Mouse (Mus musculus): ENCODE results near the gene Clba1. TPM values are rescaled to one million over a fixed set of nuclear protein-coding genes. Genes with fewer than 3 reads are reported as not detected.

The Clba1 gene
- polyA plus RNA-seq, 1 experiment = 2.2 TPM

DNA sequence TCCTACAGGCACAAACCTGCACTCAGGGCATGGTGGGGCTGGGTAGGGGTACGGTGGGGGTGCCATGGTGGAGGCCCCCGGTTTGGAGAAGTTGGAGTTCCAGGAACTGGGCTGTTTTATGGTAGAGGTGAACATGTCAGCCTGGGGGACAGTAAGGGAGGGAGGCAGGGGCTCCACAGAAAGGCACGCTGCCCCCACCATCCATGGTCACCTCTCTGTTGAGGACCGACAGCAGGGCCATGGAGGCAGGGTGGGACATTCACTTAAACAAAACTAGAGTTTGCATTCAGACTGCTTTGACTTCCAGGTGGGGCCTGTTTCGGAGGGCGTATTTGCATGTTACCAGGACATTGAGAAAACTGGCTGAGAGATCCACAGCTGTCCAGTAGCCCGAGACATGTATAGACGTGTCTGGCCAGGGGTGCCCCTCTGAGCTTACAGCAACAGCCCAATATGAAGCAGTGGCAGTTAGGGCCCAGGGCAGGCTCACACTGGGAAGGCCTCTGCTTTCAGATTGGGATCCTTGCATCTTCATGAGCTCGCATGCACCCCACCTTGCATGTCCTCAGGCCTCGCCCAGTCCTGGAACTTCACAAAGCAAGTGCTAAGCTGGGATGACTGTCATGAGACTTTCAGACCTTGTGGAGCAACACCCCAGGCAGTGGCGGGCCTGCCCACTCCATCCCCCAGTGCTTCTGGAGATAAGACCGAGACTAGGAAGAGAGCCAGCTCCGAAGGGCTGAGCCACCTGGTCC, 15.0 kb upstream of the Clba1 start:
- WGBS = 54% methylated on average over 13 of the region's 13 CpGs
- no peak for DNase-seq (ENCODE audit: low read depth, low spot score)

DNA sequence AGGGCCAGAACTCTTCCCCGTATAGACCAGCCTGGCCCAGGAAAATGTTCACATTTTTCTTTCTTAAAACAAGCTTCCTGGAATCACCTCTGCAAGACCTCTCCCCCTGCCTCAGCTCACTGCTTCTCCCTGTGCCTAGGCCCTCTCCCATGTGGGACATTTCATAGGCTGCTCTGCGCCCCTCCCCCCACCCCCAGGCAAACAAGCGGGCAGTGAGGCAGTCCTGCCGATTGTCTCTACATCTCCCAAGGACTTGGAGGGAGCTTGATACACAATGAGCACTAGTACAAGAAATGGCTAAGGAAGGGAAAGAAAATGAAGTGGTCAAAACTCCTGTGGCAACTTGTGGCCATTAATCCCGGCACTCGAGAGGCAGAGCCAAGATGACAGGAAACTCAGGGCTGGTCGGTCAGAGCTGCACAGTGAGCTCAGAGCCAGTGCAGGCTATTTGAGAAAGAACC, 14.4 kb upstream of the Clba1 start:
- 43% methylated on average over 7 of the region's 7 CpGs for WGBS
- DNase-seq (ENCODE audit: low read depth, low spot score) = no peak

DNA sequence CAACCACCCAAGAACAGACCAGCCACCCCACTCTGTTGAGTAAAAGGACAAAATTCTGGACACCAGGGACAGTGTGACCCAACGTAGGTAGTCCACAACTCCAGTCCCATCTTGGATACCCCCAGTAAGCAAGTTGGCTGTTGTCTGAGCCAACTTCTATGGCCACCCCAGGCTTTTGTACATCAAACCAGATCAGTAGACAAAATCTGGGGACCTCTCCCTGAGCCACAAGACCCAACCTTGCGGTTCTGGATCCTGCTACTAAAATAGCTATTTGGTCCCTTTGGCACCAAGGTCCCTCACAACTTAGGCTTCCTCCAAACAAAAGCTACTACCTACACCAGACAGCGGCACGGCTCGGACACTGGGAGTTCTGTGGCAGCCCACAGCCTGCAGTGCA, 13.7 kb upstream of the Clba1 start:
- no peak for DNase-seq (ENCODE audit: low read depth, low spot score)
- 77% methylated on average over 5 of the region's 5 CpGs for WGBS

DNA sequence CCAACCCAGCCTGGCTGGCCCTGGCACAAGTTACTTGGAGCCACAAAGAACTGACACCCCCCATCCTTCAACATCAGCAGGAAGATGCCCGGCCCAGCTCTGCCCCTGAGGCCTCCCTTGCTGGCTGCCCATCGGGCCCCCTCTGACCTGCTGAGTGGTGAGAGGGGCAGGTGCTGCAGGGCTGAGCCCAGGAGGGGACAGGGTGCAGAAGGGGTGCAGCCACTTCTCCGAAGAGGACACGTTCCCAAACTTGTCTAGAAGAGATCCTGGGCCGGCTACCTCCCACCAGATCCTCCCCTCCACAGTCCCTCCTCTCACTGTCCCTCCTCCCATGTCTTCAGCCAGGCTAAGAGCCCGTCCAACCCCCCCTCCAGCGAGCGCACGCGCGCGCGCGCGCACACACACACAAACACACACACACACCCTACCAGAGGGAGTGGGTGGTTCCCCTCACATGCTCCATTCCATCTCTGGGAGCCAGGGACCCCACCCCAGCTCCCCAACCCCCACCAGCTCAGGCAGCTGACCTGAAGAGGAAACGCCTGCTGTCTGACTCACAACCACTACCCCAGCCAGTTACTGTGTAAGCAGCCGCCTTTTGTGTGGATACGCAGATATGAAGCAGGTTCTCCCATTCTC, 13.2 kb upstream of the Clba1 start:
- WGBS = 12% methylated on average over 18 of the region's 18 CpGs
- DNase-seq (ENCODE audit: low read depth, low spot score) = no peak

DNA sequence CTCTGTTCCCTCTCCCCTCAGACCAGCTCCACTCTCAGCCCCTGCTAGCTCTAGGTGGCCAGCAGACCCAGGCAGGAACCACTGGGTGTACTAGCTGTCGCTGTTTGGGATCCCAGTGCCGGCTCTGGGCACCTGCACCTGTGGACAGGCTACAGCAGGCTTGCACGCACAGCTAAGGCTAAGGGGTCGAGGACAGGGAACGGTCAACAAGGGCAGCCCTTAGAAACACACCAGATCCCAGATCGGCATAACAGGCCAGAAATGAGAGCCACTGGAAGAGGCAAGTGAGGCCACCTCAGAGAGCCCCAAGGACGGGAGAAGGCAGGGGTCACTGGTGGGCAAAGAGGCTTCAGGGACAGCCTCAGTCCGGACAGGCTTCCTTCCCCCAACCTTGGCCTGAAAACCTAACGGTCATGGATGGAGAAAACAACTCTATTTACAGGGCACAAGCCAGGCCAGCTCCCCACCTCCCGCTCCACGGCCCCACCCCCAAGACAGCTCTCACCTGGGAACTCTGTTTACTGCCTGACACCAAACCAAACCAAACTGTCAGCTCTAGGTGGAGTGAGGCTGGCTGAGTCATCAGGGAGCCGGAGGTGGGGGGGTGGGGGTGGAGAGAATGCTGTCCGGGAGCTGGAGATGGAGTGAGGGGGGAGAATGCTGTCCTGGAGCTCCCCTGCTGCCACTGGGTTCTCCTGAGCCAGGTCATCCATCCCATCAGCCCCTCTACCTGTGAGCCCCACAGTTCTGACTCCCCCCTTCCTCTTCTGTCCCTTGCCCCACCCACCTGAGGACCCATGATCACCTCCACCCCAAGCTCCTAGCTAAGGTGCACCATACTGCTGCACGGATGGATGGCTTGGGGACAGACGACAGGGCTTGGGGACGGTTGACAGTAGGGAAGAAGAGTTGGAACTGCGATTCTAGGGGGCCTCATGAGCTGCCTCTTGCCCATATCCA, 11.9 kb upstream of the Clba1 start:
- DNase-seq (ENCODE audit: low read depth, low spot score) = no peak
- WGBS = 30% methylated on average over 17 of the region's 17 CpGs

DNA sequence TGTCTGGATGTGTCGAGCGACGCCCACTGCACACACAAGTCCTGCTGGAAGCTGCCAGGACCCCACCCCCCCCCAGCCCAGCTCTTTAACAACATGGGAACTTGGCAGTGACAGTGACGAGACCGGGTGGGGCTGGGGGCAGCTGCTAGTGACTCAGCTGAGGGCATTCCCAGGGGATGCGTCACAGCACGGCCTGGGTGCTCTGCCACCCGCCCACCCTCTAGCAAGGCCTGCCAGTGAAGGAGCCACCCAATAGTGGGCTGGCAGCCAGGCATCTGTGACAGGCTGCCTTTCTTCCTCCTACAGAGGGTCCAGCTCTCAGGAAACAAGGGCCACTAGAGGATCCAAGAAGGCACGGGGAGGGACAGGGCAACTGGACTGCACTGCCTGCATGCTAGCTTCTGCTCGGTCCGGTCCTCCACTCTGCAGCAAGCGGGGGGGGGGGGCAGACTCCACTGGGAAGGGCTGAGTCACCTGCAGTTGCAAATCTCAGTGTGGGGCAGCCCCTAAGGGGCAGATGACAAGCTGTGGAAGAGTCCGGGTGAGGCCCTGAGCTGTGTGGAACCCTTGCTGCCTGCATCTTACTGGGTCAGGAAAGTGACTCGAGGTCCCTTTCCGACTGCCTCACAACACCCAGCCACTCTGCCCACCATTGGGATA, 10.9 kb upstream of the Clba1 start:
- 16% methylated on average over 15 of the region's 15 CpGs for WGBS
- no peak for DNase-seq (ENCODE audit: low read depth, low spot score)

DNA sequence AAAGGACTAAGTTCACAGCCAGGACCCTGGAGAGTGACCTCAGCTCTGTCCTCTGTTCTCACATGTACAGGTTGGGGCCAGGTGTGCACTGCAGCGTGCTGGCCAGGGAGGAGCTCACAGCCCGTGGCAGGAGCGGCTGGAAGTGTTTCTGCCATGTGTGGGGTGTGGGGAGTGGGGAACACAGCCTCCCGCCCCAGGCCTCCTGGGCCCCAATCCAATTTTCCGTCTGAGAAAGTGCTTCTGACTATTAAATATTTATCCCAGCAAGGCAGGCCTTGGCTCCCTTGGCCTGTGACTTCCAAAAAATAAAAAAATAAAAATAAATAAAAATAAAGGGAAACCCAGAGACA, 10.4 kb upstream of the Clba1 start:
- DNase-seq (ENCODE audit: low read depth, low spot score) = no peak
- WGBS = 16% methylated on average over 5 of the region's 5 CpGs

DNA sequence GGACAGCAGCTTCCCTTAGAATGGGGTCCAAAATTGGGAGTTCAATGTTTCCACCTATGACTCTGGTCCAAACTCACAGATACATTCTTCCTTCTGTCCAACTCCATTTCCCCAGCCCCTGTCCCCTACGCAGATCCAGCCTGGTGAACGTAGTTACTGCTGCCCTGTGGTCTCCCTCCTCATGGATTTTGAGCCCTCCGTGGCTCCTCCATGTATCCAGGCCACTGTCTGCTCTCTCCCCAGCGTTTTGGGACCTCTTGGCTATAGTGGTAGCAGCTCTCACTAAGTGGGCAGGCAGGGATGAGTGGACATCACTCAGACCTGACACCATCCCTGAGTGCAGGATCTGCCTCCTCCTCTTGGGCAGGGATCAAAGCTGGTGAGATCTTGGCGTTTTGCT, 10.0 kb upstream of the Clba1 start:
- DNase-seq (ENCODE audit: low read depth, low spot score) = no peak
- WGBS = 68% methylated on average over 5 of the region's 5 CpGs

DNA sequence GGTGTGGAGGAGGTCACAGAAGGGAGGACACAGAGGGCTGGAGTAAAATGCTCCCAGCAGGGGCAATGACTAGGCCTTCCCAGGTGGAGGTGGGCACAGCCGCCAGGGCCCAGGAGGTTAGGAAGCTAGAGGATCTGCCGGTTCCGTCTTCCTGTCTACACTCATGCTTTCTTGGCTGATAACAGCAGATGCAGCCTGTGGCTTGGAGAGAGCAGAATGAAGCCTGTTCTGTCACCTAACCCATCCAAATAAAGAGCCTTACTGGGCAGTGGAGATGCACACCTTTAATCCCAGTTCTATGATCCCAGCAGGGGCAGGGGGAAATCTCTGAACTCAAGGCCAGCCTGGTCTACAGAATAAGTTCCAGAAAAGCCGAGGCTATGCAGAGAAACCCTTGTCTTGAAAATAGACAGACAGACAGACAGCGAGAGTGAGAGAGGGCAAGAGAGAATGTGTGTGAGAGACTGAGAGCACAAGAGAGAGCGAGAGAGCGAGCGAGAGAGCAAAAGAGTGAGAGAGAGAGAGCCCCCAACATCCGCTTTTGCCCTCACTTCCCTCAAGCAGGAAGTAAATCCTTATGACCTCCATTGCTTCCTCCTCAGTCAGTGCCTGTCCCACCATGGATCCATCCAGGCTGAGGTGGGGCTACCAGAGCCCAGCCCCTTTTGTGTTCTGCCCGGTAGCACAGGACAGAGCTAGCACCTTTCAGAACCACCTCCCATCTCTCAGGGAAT, 9.3 kb upstream of the Clba1 start:
- DNase-seq (ENCODE audit: low read depth, low spot score) = no peak
- WGBS = 87% methylated on average over 10 of the region's 10 CpGs

DNA sequence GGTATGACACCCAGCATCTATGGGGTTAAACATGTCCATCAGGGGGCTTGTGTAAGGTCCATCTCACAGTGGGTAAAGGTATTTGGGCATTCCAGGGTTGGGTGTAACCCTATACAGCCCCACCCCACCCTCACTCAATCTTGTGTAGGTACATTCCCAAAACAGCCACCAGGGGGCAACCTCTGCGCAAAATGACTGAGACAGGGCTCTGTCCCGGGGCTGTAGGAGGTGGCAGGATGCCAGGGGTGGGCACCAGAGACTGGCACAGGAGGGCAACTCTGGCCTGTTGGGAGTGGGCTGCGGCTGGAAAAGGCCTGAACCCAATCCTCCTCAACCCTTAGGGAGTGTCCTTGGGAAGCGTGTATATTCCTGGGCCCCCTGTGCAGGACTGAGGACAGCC, 8.3 kb upstream of the Clba1 start:
- DNase-seq (ENCODE audit: low read depth, low spot score) = no peak
- 10% methylated on average over 4 of the region's 4 CpGs for WGBS

DNA sequence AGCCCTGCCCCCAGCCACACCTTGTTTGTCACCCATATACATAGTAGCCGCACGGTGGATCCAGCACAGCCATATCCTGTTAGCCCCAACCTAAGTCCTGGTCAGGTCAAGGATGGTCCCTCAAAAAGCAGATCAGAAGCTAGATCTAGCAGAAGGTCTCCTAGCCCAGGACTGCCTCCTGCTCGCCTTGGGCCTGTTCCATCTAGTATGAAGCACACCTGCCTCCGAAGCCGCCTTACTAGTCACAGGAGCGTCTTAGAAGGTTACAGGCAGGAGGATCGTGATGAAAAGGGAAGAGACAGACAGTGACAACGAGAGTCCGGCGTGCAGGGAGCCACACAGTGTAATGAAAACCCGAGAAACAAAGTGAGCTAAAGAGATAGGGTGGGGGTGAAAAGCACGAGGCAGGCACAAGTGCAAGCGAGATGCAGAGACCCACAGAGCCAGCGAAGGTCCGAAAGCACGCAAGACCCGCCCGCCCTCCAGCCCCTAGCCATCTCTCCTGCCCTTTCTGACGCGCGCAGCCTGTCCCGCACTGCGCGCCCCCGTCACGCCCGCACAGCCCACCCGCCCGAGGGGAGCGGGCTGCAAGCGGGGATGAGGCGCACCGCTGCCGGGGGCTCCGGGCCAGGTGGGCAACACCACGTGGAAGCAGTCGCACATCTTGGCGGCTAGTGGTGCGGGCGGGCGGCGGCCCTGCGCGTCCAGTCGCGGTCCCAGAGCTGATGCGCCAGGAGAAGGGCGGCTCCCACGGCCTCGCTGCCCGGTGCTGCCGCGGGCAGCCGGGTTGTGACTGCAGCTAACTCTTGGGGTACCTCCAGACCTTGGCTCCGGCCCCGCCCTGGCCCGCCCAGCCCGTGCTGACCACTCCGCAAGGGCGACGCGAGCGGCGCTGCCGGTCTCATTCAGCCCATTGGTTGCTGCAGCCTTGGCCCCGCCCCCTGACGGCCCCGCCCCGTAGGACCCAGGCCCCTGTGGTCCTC, 6.6 kb upstream of the Clba1 start, which contains the start of gene Ahnak2:
TSS of gene Ahnak2 (minus strand) at position 794 of the 983 bp plus-strand sequence.
- DNase-seq (ENCODE audit: low read depth, low spot score) = no peak
- 3% methylated on average over 63 of the region's 69 CpGs for WGBS

DNA sequence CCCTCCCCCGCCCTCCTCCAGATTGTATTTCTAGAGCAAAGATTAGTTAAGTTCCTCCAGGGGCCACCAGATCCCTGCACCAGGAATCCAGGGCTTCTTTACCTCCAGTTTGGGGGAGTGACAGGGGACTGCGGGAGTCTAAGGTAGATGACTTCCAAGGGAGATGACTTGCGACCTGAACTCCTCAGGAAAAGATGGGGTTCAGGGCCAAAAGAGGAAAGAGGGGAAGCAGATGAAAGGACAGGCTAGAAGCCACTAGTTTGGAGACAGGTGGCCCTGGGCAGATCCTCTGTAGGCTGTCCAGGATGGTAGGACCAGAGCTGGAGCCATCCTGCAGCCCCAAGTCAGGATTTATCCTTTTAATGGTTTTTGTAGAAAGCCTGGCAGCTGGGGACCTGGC, 5.8 kb upstream of the Clba1 start:
- WGBS = 30% methylated on average over 3 of the region's 3 CpGs

DNA sequence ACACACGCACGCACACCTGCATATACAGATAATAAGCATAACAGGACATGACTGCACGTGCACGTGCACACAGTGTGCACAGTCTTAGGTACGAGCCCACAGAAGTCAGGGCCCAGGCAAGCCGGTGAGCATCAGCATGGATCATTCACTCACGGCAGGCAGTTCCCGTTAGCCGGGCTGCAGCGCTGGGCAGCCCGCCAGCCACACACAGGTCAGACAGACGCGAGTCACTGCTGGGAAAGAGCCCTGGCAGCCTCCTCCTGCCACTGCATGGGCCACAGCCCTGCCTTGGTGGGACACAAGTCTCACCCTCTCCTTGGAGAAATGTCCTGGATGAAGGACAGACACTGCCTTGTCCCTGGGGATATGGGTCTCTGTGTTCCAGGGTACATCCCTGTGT, 4.7 kb upstream of the Clba1 start:
- WGBS = 31% methylated on average over 13 of the region's 13 CpGs
- DNase-seq (ENCODE audit: low read depth, low spot score) = no peak

More for the DNA sequence above, 5.8 kb upstream of the Clba1 start:
- DNase-seq (ENCODE audit: low read depth, low spot score) = no peak

DNA sequence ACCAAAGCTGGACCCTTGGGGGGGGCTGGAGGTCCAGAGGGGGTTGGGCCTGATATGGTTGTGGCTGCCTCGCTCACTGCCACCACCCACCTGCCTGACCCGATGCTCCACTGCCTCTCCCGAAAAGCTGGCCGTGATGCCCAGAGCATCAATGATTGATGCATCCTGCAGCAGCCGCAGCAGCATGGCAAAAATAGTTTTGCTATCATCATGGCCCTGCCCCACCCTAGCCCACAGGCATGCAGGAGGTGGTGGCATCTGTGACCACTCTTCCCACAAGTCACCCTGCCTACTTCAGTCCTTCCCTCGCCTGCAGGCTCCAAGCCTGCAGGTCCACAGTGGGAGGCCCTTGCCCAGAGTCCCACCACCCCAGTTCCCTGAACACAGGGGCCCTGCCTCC, 2.7 kb upstream of the Clba1 start:
- DNase-seq (ENCODE audit: low read depth, low spot score) = no peak
- WGBS = 71% methylated on average over 6 of the region's 6 CpGs

DNA sequence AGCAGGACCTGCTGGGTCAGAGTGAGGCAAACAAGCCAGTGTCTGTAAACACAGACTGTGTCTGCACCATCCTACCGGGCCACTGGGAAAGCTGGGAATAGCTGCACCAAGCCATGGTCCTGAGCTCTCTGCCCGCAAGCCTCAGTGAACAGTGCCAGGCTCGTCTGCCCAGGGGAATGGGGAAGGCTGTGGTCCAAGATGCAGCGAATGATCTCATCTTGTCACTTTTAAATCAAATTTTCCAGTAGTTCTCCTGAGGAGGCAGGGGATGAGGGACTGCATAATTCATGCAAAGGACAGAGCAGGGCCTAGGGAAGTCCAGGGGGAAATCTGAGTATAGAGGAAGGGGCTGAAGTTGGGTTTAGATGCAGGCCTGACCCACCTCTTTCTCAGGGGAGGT, 941 bp upstream of the Clba1 start:
- 90% methylated on average over 4 of the region's 4 CpGs for WGBS
- no peak for DNase-seq (ENCODE audit: low read depth, low spot score)

DNA sequence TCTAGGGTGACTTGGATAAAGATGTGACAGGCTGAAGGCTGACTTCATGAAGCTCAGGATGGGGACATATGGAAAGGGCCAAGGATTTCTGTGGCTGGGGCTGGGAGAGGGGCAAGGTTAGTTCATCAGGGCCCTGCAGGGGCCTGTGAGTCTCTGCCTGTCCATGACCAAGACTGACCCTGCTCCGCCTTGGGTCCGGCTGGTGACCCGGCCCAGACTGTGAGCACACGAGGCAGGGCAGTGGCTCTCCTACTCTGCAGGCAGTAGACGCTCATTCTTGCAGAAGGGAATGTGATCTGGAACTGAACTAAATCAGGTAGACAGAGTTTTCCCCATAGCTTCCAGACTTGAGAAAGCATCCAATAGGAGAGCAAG, 538 bp upstream of the Clba1 start:
- 65% methylated on average over 5 of the region's 5 CpGs for WGBS
- no peak for DNase-seq (ENCODE audit: low read depth, low spot score)

DNA sequence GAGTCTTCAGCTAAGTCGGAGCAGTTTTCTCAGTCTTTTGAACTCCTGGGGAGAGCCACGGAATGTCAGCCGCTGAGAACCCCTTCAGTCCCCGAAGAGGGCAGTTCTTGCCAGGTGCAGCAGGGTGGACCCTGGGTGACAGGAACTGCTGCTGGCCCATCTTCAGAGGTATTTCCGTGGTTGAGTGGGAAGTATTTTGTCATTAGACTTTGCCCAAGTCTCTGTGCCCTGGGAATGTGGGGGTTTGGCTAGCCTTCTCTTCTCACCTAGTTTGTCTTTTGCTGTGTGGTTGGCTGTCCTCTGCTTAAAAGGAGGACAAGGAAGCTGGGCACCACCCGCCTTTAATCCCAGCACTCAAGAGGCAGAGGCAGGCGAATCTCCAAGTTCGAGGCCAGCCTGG, 904 bp downstream of the Clba1 start:
- DNase-seq (ENCODE audit: low read depth, low spot score) = no peak

More for the DNA sequence above, 904 bp downstream of the Clba1 start:
- WGBS = 14% methylated on average over 8 of the region's 8 CpGs
